Mouse (Mus musculus) bone marrow, adult 2 months (tissue): Measurements from ENCODE around the gene Rbp7.
A peak's percentile ranks its signal among the peaks of the same experiment; 100 is the strongest.

Experiments
- CTCF ChIP-seq: fragments of 200-500 bp; IDR thresholded peaks from 2 replicates; pipeline ENCODE4 v1.5.1; 2011; ENCODE audit warnings: low read length, control low read depth; ENCODE audit not compliant: control insufficient read depth, insufficient read depth
- POLR2A ChIP-seq: fragments of 200-500 bp; IDR thresholded peaks from 2 replicates; pipeline ENCODE4 v1.6.1; 2011; ENCODE audit warnings: low read depth, mild to moderate bottlenecking, control low read depth, low read length, borderline replicate concordance; ENCODE audit not compliant: control insufficient read depth

GRCm38 (mm10) chr4:149491151-149491550 is 36.4 kb upstream of the Rbp7 start:
- peak; percentile 7; the same call in 1 of the 2 replicates for TF ChIP-seq CTCF
- no peak for TF ChIP-seq POLR2A
